Mouse (Mus musculus) liver, adult 2 months (tissue): ENCODE results near the gene Pdcd4. TPM values are rescaled to one million over a fixed set of nuclear protein-coding genes. Genes with fewer than 3 reads are reported as not detected.

Experiments used
- DNase-seq: peaks from one replicate; pipeline ENCODE4 v3.0.0-alpha.2; 2011; ENCODE audit warnings: low read depth, low spot score; ENCODE audit errors: extremely low read depth
- H3K27ac ChIP-seq: fragments of 200-500 bp; replicated peaks from 2 replicates; pipeline ENCODE4 v1.5.1; 2012; ENCODE audit warnings: low read depth, mild to moderate bottlenecking, control low read depth, inconsistent platforms, low read length; ENCODE audit not compliant: insufficient read depth
- H3K27me3 ChIP-seq: fragments of 200-500 bp; 2 replicates; pipeline ENCODE4 v1.6.1; 2012; ENCODE audit warnings: mild to moderate bottlenecking, moderate library complexity, low read length, inconsistent platforms; ENCODE audit not compliant: control insufficient read depth, insufficient read depth
- H3K36me3 ChIP-seq: fragments of 200-500 bp; 2 replicates; pipeline ENCODE4 v1.6.1; 2012; ENCODE audit warnings: low read length, inconsistent platforms; ENCODE audit not compliant: control insufficient read depth, insufficient read depth
- H3K4me1 ChIP-seq: fragments of 200-500 bp; 2 replicates; pipeline ENCODE4 v1.6.1; 2011; ENCODE audit warnings: low read length; ENCODE audit not compliant: control insufficient read depth, insufficient read depth
- H3K4me3 ChIP-seq: fragments of 200-500 bp; 2 replicates; pipeline ENCODE4 v1.5.1; 2011; ENCODE audit warnings: low read depth, mild to moderate bottlenecking, control low read depth, low read length, moderate library complexity; ENCODE audit not compliant: insufficient read depth
- H3K79me2 ChIP-seq: fragments of 200-500 bp; 2 replicates; pipeline ENCODE4 v1.6.1; 2012; ENCODE audit warnings: inconsistent platforms, mild to moderate bottlenecking, low read length, moderate library complexity; ENCODE audit not compliant: control insufficient read depth, insufficient read depth
- H3K9ac ChIP-seq: fragments of 200-500 bp; 2 replicates; pipeline ENCODE4 v1.6.1; 2012; ENCODE audit warnings: low read depth, mild to moderate bottlenecking, control low read depth, inconsistent platforms, low read length
- CTCF ChIP-seq: fragments of 200-500 bp; IDR thresholded peaks from 2 replicates; pipeline ENCODE4 v1.5.1; 2011; ENCODE audit warnings: low read depth, low read length, control low read depth
- POLR2A ChIP-seq: fragments of 200-500 bp; IDR thresholded peaks from 2 replicates; pipeline ENCODE4 v1.6.1; 2011; ENCODE audit warnings: low read length, control low read depth; ENCODE audit not compliant: insufficient read depth; ENCODE audit errors: extremely low read depth
- WGBS: fragments of 180-500 bp; shearing (Covaris S2); methylation state at CpG from one replicate; pipeline ENCODE4 v1.1.7; 2018; 5-methylcytosine and 5-hydroxymethylcytosine counted together
- polyA plus RNA-seq: library from polyadenylated mRNA; depleted of rRNA; stranded (reverse); fragments of >200 nt; gene quantifications from 2 replicates; pipeline ENCODE4 v1.2.3, GENCODE M21; 2012
- total RNA-seq: library from RNA; depleted of rRNA; stranded (reverse); fragments of >200 nt; gene quantifications from 2 replicates; pipeline ENCODE4 v1.2.3, GENCODE M21; 2014

Pdcd4 gene
- total and polyA plus RNA-seq, 2 experiments = 17.8 to 92.5 TPM

- WGBS = 92% methylated on average over 14 of the region's 14 CpGs
These were observed 40.0 kb upstream of the Pdcd4 start for GRCm38 (mm10) chr19:53851826-53852698.

GRCm38 (mm10) chr19:53852699-53853451, 39.2 kb upstream of the Pdcd4 start:
- H3K9ac ChIP-seq = no peak overlapping the region
- H3K27ac ChIP-seq = no peak overlapping the region
- peaks cover 7% of the 10 kb centered on the region; the same call in 1 of the 2 replicates for H3K4me1 ChIP-seq
- peak; percentile 80 for DNase-seq
- 50% methylated on average over 15 of the region's 15 CpGs for WGBS
- H3K27me3 ChIP-seq = no peaks in the 10 kb centered on the region
- H3K4me3 ChIP-seq = no peak overlapping the region
- TF ChIP-seq POLR2A = no peak
- no peak for TF ChIP-seq CTCF
- H3K79me2 ChIP-seq = no peaks in the 10 kb centered on the region
- H3K36me3 ChIP-seq = no peaks in the 10 kb centered on the region

More at GRCm38 (mm10) chr19:53851826-53852698, 40.0 kb upstream of the Pdcd4 start:
- no peaks in the 10 kb centered on the region for H3K27me3 ChIP-seq
- H3K27ac ChIP-seq = 0 out of 2 replicates have a peak overlapping the region, but pooled peaks have one; percentile 16
- no peak for DNase-seq
- H3K36me3 ChIP-seq = no peaks in the 10 kb centered on the region
- no peak overlapping the region for H3K9ac ChIP-seq
- TF ChIP-seq POLR2A = no peak
- TF ChIP-seq CTCF = no peak
- peaks cover 7% of the 10 kb centered on the region; the same call in 1 of the 2 replicates for H3K4me1 ChIP-seq
- H3K79me2 ChIP-seq = no peaks in the 10 kb centered on the region
- no peak overlapping the region for H3K4me3 ChIP-seq

- H3K79me2 ChIP-seq = no peaks in the 10 kb centered on the region
- no peak overlapping the region for H3K4me3 ChIP-seq
- peaks cover 5% of the 10 kb centered on the region; the same call in 1 of the 2 replicates for H3K4me1 ChIP-seq
- H3K27ac ChIP-seq = no peak overlapping the region
- H3K36me3 ChIP-seq = no peaks in the 10 kb centered on the region
- TF ChIP-seq POLR2A (no peak), CTCF (no peak)
- H3K27me3 ChIP-seq = no peaks in the 10 kb centered on the region
- WGBS = 65% methylated on average over 4 of the region's 4 CpGs
- DNase-seq = peak; percentile 26
- no peak overlapping the region for H3K9ac ChIP-seq
These were observed 37.1 kb upstream of the Pdcd4 start for GRCm38 (mm10) chr19:53854978-53855377.

GRCm38 (mm10) chr19:53855781-53856180, 36.2 kb upstream of the Pdcd4 start:
- Histone ChIP-seq H3K79me2 (no peaks in the 10 kb centered on the region), H3K9ac (no peak overlapping the region), H3K27ac (no peak overlapping the region), H3K27me3 (no peaks in the 10 kb centered on the region), H3K36me3 (no peaks in the 10 kb centered on the region), H3K4me1 (0 out of 2 replicates have a peak, but pooled peaks cover 3% of the 10 kb centered on the region), H3K4me3 (no peak overlapping the region)
- no peak for TF ChIP-seq CTCF
- TF ChIP-seq POLR2A = no peak
- 86% methylated on average over 5 of the region's 5 CpGs for WGBS
- no peak for DNase-seq

GRCm38 (mm10) chr19:53856794-53857193, 35.2 kb upstream of the Pdcd4 start:
- Histone ChIP-seq H3K9ac (no peak overlapping the region), H3K4me3 (no peak overlapping the region), H3K27ac (no peak overlapping the region), H3K27me3 (no peaks in the 10 kb centered on the region), H3K4me1 (no peaks in the 10 kb centered on the region), H3K79me2 (no peaks in the 10 kb centered on the region), H3K36me3 (no peaks in the 10 kb centered on the region)
- WGBS = 89% methylated on average over 9 of the region's 9 CpGs
- TF ChIP-seq CTCF = no peak
- no peak for TF ChIP-seq POLR2A
- DNase-seq = no peak

- no peak for DNase-seq
These were observed 34.1 kb upstream of the Pdcd4 start for GRCm38 (mm10) chr19:53857962-53858361.

More at GRCm38 (mm10) chr19:53857962-53858361, 34.1 kb upstream of the Pdcd4 start:
- Histone ChIP-seq H3K79me2 (no peaks in the 10 kb centered on the region), H3K9ac (no peak overlapping the region), H3K27ac (no peak overlapping the region), H3K4me3 (no peak overlapping the region), H3K4me1 (no peaks in the 10 kb centered on the region), H3K27me3 (no peaks in the 10 kb centered on the region), H3K36me3 (no peaks in the 10 kb centered on the region)
- TF ChIP-seq CTCF (no peak), POLR2A (no peak)
- 82% methylated on average over 6 of the region's 6 CpGs for WGBS
